Mouse (Mus musculus): Measurements from ENCODE around the gene Pclo.
"Not testable (repeated sequence)": the region's sequence is repeated elsewhere in the genome, so short reads cannot be mapped to it uniquely, and the experiment has no call there.

The Pclo gene

GRCm38 (mm10) chr5:14514631-14515523 is at the start of gene Pclo:
Gene Pclo (plus strand): TSS chr5:14514918.
- DNase-seq (ENCODE audit: low read depth, low spot score): peak; percentile 85

GRCm38 (mm10) chr5:14494431-14494830 is 20.3 kb upstream of the Pclo start:
- DNase-seq (ENCODE audit: low read depth, low spot score): not testable (repeated sequence)

- DNase-seq (ENCODE audit: low read depth, low spot score): no peak
These were observed 6.2 kb upstream of the Pclo start for GRCm38 (mm10) chr5:14508522-14508921.

- no peak for DNase-seq (ENCODE audit: low read depth, low spot score)
These were observed 5.1 kb upstream of the Pclo start for GRCm38 (mm10) chr5:14509621-14510020.

GRCm38 (mm10) chr5:14518131-14518832 is 3.6 kb downstream of the Pclo start:
- no peak for DNase-seq (ENCODE audit: low read depth, low spot score)

- DNase-seq (ENCODE audit: low read depth, low spot score): no peak
These were observed 7.3 kb downstream of the Pclo start for GRCm38 (mm10) chr5:14522006-14522405.

GRCm38 (mm10) chr5:14526038-14526437 is 11.3 kb downstream of the Pclo start:
- no peak for DNase-seq (ENCODE audit: low read depth, low spot score)

GRCm38 (mm10) chr5:14527796-14528195 is 13.1 kb downstream of the Pclo start:
- no peak for DNase-seq (ENCODE audit: low read depth, low spot score)

GRCm38 (mm10) chr5:14531906-14532305 is 17.2 kb downstream of the Pclo start:
- DNase-seq (ENCODE audit: low read depth, low spot score): no peak

- no peak for DNase-seq (ENCODE audit: low read depth, low spot score)
These were observed 24.6 kb downstream of the Pclo start for GRCm38 (mm10) chr5:14539346-14539745.

GRCm38 (mm10) chr5:14539961-14540627 is 25.4 kb downstream of the Pclo start:
- DNase-seq (ENCODE audit: low read depth, low spot score): no peak

- DNase-seq (ENCODE audit: low read depth, low spot score): no peak
These were observed 60.9 kb downstream of the Pclo start for GRCm38 (mm10) chr5:14575626-14576025.

- DNase-seq (ENCODE audit: low read depth, low spot score): no peak
These were observed 76.8 kb downstream of the Pclo start for GRCm38 (mm10) chr5:14591479-14591878.

- no peak for DNase-seq (ENCODE audit: low read depth, low spot score)
These were observed 80.8 kb downstream of the Pclo start for GRCm38 (mm10) chr5:14595426-14596013.

GRCm38 (mm10) chr5:14608318-14608717 is 93.6 kb downstream of the Pclo start:
- DNase-seq (ENCODE audit: low read depth, low spot score): no peak

GRCm38 (mm10) chr5:14621146-14621545 is 106.4 kb downstream of the Pclo start:
- no peak for DNase-seq (ENCODE audit: low read depth, low spot score)

GRCm38 (mm10) chr5:14623360-14623759 is 108.6 kb downstream of the Pclo start:
- no peak for DNase-seq (ENCODE audit: low read depth, low spot score)

- DNase-seq (ENCODE audit: low read depth, low spot score): no peak
These were observed 126.5 kb downstream of the Pclo start for GRCm38 (mm10) chr5:14641260-14641659.

- no peak for DNase-seq (ENCODE audit: low read depth, low spot score)
These were observed 131.1 kb downstream of the Pclo start for GRCm38 (mm10) chr5:14645856-14646255.

GRCm38 (mm10) chr5:14660637-14661036 is 145.9 kb downstream of the Pclo start:
- no peak for DNase-seq (ENCODE audit: low read depth, low spot score)

GRCm38 (mm10) chr5:14662180-14662579 is 147.5 kb downstream of the Pclo start:
- no peak for DNase-seq (ENCODE audit: low read depth, low spot score)

- DNase-seq (ENCODE audit: low read depth, low spot score): no peak
These were observed 147.9 kb downstream of the Pclo start for GRCm38 (mm10) chr5:14662603-14663002.
